Mouse (Mus musculus) midbrain, postnatal 0 days (tissue): ENCODE measurements at regions not wholly inside any gene's neighbourhood (a gene's known extent, or its start where the extent isn't known, plus 50 kb on each side); places are given as distances from the start of the nearest gene placed in this dataset.
A peak's percentile ranks its signal among the peaks of the same experiment; 100 is the strongest.

Experiments used
- ATAC-seq: fragments of 200-750 bp; cut with Nextera tagmentation; 2 replicates; pipeline ENCODE4 v1.8.0; 2017; ENCODE audit warnings: moderate number of reproducible peaks, mild to moderate bottlenecking, moderate TSS enrichment, moderate library complexity; ENCODE audit not compliant: low FRiP score
- DNase-seq: peaks from one replicate; pipeline ENCODE4 v3.0.0-alpha.2; 2015; ENCODE audit warnings: low spot score
- H3K27ac ChIP-seq: fragments of 300-500 bp; sonication (generic); 2 replicates; pipeline ENCODE4 v1.5.1; 2014; ENCODE audit warnings: low read depth, mild to moderate bottlenecking, low read length, mixed read lengths
- H3K27me3 ChIP-seq: fragments of 300-500 bp; sonication (generic); 2 replicates; pipeline ENCODE4 v1.6.1; 2014; ENCODE audit warnings: low read length, control low read depth, mixed read lengths; ENCODE audit not compliant: insufficient read depth
- H3K36me3 ChIP-seq: fragments of 300-500 bp; sonication (generic); 2 replicates; pipeline ENCODE4 v1.6.1; 2014; ENCODE audit warnings: low read length, control low read depth, mixed read lengths; ENCODE audit not compliant: insufficient read depth
- H3K4me1 ChIP-seq: fragments of 300-500 bp; sonication (generic); 2 replicates; pipeline ENCODE4 v1.6.1; 2014; ENCODE audit warnings: mild to moderate bottlenecking, control low read depth, antibody characterized with exemption, low read length, mixed read lengths; ENCODE audit not compliant: insufficient read depth
- H3K4me2 ChIP-seq: fragments of 300-500 bp; sonication (generic); 2 replicates; pipeline ENCODE4 v1.6.1; 2014; ENCODE audit warnings: low read depth, mild to moderate bottlenecking, low read length, mixed read lengths; ENCODE audit not compliant: poor library complexity, severe bottlenecking
- H3K4me3 ChIP-seq: fragments of 300-500 bp; sonication (generic); 2 replicates; pipeline ENCODE4 v1.5.1; 2014; ENCODE audit warnings: low read depth, mild to moderate bottlenecking, low read length, moderate library complexity
- H3K9ac ChIP-seq: fragments of 300-500 bp; sonication (generic); replicated peaks from 2 replicates; pipeline ENCODE4 v1.6.1; 2014; ENCODE audit warnings: mild to moderate bottlenecking, low read length, moderate library complexity, mixed read lengths; ENCODE audit not compliant: poor library complexity, severe bottlenecking
- H3K9me3 ChIP-seq: fragments of 300-500 bp; sonication (generic); 2 replicates; pipeline ENCODE4 v1.6.1; 2016; ENCODE audit warnings: low read length, control low read depth
- CTCF ChIP-seq: IDR thresholded peaks from 2 replicates; pipeline ENCODE4 v1.5.1; 2016; ENCODE audit warnings: antibody characterized with exemption, mild to moderate bottlenecking
- WGBS: fragments of 180-500 bp; shearing (Covaris S2); extraction: QIAGEN DNeasy Blood & Tissue Kit; methylation state at CpG from one replicate; pipeline ENCODE4 v1.1.7; 2014; 5-methylcytosine and 5-hydroxymethylcytosine counted together

DNA sequence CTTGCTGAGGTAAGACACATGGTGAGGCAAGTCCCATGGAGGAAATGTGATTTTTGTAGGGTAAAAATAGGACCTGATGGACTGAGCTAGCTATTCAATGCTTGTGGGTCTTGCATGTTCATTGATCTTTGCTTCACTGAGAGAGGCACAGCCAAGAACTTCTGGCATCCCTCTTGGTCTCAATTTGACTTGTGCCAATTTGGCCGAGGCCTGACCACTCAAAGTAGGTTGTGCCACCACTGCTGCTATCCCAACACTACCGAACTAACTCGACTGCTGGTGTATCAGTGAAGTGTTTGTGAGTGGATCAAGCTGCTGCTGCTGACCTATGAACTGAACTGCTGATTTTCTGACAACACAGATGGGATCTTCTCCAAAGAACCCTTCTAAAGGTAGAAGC is 53.6 kb downstream of the Hsfy2 start:
- 86% methylated on average over 3 of the region's 3 CpGs for WGBS
- no peaks in the 10 kb centered on the region for H3K9me3 ChIP-seq
- TF ChIP-seq CTCF, result no peak
- no peak for DNase-seq
- ATAC-seq, result no peak
- H3K9ac ChIP-seq, result no peak overlapping the region
- H3K27ac ChIP-seq, result no peak overlapping the region
- no peaks in the 10 kb centered on the region for H3K36me3 ChIP-seq
- no peak overlapping the region for H3K4me2 ChIP-seq
- H3K4me3 ChIP-seq, result no peak overlapping the region
- H3K27me3 ChIP-seq, result no peaks in the 10 kb centered on the region
- H3K4me1 ChIP-seq, result no peaks in the 10 kb centered on the region

DNA sequence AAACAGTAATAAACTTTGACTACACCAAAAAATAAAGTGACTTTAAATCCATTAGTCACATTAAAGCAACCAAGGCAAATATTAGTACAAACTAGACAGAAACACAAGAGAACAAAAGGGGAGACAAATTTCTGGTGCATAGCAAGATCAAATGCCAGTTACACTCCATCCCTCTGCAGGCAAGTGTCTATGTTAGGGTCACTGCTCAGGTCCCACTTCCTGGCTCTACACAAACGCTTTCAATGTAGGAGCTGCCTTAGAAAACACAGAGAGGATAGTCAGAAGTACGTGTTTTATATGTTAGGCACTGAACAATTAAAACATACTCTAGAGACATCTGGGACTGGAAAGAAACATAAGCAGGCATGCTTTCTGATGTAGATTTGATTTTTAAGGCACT is 89.2 kb downstream of the Hsfy2 start:
- no peak for DNase-seq
- no peaks in the 10 kb centered on the region for H3K4me1 ChIP-seq
- no peaks in the 10 kb centered on the region for H3K9me3 ChIP-seq
- H3K27me3 ChIP-seq, result no peaks in the 10 kb centered on the region
- no peak overlapping the region for H3K4me2 ChIP-seq
- ATAC-seq, result no peak
- no peak overlapping the region for H3K27ac ChIP-seq
- no peak for TF ChIP-seq CTCF
- 72% methylated on average over 2 of the region's 2 CpGs for whole genome bisulfite sequencing
- H3K9ac ChIP-seq, result no peak overlapping the region
- H3K36me3 ChIP-seq, result no peaks in the 10 kb centered on the region
- no peak overlapping the region for H3K4me3 ChIP-seq

DNA sequence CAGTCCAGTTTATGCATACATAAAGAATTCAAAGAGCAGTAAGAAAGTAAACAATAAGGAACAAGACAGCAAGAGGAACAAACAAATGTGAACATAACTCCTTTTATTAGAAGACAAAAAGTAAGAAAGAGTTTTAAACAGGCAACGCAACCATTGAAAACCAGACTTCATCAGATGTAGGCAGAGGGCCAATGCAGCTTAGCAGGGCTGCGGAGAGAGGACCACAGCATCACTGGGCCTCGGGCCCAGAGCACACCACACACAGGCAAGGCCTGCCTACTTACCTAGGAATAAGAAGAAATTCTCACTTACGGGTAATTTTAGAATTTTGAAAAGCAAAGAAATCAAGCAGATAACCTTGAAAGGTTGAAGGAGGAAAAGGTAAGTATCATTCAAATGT is 106.4 kb downstream of the Hsfy2 start:
- no peak for TF ChIP-seq CTCF
- no peak overlapping the region for H3K27ac ChIP-seq
- no peak overlapping the region for H3K4me3 ChIP-seq
- H3K36me3 ChIP-seq, result no peaks in the 10 kb centered on the region
- WGBS, result 74% methylated on average over 4 of the region's 4 CpGs
- H3K9me3 ChIP-seq, result no peaks in the 10 kb centered on the region
- DNase-seq (peak; percentile 13), ATAC-seq (no peak)
- H3K9ac ChIP-seq, result no peak overlapping the region
- no peak overlapping the region for H3K4me2 ChIP-seq
- no peaks in the 10 kb centered on the region for H3K27me3 ChIP-seq
- H3K4me1 ChIP-seq, result no peaks in the 10 kb centered on the region
